Mouse (Mus musculus) spleen, postnatal 10 days (tissue): ENCODE measurements around the gene Ushbp1.
"Not testable (repeated sequence)": the region's sequence is repeated elsewhere in the genome, so short reads cannot be mapped to it uniquely, and the experiment has no call there.

ENCODE experiments used
- DNase-seq, 2 experiments: peaks; one replicate each; pipeline ENCODE4 v3.0.0; 2021 to 2022; ENCODE audit warnings: low spot score in 2 of 2

Ushbp1 gene

DNA sequence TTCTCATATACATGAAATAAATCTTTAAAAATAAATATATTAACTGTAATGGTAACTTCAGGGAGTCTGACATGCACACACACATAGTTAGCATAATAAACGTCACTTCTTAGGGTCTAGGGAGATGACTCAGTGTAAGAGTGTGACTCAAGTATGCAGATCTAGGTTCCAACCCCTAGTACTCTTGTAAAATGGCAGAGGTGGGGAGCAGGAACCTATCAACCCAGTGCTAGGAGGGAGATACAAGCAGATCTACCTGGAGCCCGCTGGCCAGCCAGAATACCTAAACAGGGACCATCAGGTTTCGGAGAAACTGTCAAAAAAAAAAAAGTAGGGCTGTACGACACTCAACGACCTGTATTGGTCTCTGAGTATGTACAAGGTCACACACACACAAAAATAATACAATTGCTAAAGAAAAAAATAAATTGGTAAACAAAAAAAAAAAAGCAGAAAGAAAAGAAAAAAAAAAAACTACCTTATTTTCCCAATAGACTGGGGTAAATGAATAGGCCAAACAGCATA lies 24.8 kb downstream of the Ushbp1 start:
- DNase-seq = no peak

DNA sequence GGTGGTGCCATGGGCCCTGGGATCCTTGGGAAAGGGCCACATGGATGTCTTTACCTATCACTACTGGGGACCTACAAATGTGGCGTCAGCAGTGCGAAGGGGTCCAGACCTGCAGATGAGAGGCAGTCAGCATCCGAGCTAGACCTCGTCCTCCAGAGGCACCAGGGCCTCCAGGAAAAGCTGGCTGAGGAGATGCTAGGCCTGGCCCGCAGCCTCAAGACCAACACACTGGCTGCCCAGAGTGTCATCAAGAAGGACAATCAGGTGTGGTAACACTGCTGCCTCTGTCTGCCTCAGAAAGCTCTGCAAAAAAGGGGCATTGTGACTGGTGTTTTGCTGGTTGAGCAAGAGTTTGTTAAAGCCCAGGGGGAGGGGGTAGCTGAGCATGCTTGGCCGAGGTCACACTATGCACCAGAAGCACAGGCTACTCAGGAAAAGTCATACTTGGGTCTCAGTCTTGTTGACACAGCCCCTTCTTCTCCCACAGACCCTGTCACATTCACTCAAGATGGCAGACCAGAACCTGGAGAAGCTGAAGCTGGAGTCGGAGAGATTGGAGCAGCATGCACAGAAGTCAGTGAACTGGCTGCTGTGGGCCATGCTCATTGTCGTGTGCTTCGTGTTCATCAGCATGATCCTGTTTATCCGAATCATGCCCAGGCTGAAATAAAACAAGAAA lies 26.4 kb downstream of the Ushbp1 start:
- DNase-seq = no peak

DNA sequence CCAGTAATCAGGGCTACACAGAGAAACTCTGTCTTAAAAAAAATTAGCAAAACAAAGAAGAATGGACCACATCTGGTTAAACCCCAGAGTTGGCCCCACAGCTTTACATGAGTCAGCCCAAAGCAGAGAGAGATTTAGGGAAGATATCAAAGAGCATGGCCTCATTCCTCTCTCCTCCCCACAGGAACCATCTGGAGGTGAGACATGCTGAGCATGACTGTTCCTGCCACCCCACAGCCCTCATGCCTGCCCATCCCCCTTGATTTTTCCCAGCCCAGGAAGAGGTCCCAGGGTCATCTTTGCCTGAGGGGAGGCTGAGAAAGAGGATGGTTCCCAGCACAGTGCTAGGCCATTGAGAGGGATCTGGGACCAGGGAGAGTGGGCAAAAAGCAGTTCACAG lies 27.2 kb downstream of the Ushbp1 start:
- DNase-seq = no peak

DNA sequence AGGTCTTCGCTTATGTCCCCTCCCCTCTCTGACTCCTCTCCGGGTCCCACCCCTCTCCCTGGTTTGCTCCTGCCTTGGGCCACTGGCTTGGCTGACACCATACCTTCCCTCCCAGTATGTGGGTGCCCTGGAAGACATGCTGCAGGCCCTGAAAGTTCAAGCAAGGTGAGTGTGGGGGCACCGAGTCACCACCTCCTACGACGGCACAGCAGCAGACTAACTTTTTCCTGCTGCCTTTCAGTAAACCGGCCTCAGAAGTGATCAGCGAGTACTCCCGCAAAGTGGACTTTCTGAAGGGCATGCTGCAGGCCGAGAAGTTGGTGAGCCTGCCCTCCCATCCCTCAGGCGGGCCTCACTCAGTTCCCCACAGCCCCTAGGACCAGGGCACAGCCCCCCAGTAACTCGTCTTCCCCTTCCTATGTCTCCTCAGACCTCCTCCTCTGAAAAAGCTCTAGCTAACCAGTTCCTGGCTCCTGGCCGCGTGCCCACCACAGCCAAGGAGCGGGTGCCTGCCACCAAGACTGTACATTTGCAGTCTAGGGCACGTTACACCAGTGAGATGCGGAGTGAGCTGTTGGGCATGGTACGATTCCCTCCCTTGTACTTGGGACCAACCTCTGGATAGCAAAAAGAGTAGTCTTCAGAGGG lies 27.9 kb downstream of the Ushbp1 start:
- DNase-seq = no peak

DNA sequence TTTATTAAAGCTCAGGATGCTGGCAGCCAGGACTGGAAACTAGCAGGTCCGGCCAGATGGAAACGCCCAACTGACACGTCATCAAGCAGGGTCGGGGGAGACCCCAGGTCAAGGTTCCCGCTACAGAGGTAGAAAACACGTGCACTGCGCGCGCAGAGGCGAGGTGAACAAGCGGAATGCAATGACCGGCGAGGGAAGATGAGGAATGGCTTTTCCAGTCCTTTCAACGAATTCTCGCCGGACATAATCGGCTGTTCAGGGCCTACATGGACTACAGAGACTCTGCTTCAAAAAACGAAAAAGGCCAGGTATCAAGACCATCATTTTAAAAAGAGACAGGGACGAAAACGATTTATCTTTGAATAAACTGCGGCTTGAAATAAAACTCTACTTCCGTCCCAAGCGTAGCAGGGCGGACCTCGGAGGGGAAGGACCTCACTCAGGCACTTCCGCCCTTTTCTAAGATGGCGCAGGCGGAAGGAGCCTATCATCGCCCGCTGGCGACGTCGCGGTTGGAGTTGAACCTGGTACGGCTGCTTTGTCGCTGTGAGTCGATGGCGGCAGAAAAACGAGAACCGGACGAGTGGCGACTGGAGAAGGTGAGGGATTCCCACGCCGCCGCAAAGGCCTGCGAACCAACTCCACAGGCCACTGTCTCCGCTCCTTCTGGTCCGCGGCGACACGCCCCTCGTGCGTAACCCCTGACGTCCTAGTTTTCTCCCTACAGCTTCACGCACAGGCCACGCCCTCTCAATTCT lies 28.7 kb downstream of the Ushbp1 start, which contains the start of gene Use1:
TSS of gene Use1 (plus strand) at position 78 of the 758 bp plus-strand sequence.
- peak; percentile 93 for DNase-seq

DNA sequence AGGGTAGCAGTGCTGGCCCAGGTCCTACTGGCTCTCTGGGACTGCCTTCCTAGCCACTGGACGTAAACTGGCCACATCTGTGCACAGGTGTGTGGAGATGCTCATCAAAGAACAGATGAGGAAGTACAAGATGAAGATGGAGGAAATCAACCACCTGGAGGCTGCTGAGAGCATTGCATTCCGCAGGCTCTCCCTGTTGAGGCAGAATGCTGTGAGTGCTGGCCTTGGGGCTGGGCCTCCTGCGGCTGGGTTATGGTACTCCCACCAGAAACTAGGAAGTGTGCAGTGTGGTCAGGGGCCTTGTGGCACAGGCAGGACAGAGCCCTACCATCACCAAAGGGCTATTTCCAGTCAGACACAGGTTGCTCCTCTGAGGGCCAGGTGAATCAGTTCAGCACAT lies 37.6 kb downstream of the Ushbp1 start:
- DNase-seq = no peak

DNA sequence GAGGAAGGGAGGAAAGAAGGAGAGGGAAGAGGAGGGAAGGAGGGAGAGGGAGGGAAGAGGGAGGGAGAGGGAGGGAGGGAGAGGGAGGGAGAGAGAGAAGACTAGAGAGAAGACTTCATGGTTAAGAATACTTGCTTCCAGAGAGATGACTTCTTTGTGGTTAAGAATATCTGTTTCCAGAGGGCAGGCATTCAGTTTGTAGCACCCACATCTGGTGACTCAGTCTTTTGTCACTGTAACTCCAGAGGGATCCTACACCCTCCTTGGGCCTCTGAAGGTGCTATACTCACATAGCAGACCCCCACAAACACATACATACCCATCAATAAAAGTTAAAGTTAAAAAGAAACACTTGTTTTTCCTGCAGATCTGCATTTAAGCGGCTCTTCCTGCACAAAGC lies 44.1 kb downstream of the Ushbp1 start:
- DNase-seq = no peak

DNA sequence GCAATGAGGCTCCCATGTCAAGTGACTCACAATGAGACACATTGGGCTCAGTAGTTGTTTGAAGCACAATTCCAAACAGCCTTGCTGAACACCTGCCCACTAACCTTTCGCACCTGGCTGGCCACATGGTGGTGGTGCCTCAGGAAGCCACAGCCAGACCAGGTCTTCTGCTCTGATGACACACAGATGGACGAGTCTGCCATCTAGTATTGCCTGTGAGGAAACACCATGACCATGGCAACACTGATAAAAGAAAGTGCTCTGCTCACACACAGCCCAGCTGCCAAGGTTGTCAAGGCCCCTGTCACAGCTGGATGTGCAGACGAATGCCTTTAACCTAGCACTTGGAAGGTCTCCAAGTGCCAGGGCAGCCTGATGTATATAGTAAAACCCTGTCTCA lies 44.5 kb downstream of the Ushbp1 start:
- no peak for DNase-seq

DNA sequence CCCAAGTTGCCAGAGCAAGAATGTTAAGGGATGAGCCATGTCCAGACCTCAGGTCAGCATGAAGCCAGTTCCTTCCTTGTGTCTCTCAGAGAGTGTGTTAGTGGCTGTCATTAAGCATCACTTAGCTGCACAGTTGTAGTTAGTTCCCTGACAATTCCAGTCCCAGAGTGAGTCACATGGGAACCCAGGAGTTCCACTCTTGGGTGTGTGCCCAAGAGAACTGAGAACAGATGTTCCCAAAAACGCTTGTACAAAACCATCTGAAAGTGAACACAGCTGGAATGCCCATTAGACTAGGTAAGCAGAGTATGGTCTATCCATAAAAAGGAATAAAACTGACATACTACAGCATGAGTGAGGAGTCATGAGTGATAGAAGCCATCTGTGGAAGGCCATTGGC lies 49.0 kb downstream of the Ushbp1 start:
- DNase-seq = no peak

DNA sequence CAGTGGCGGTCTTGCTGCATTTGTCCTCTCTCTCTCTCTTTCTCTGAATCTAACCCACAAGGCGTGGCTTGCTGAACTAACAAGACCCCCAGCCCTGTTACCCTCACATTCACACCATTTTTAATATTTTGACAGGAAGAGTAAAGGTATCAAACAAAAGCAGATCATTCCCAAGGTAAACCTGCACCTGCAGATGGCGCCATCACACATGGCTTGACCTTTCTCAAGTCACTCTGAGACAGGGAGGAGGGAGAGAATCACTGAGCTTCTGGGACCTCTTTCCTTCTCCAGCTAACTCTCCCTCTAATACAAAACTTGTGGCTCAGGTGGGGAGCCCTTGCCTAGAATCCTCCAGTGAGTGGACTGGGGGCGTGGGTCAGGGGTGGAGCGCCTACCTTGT lies 55.0 kb downstream of the Ushbp1 start:
- peak; percentile 18 to 70 for DNase-seq

DNA sequence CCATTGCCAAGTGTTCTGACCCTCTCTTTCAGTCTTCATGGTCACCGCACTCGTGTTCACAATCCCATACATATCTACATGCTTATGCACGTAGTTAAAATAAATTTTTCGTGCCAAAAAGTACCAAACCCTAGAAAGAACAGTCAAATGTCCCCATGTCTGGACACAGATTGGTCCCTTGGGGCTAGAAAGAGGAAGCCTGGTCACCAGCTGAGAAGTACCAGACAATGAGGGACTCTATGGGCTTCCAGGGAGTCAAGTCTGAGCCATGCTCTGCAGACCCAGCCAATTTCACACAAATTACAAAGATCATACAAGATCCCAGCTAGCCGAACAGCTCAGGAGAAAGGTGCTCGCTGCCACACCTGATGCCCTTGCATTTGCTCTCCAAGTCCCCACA lies 57.8 kb downstream of the Ushbp1 start:
- not testable (repeated sequence) for DNase-seq
